Mouse (Mus musculus) cerebellum, postnatal 4 days (tissue): ENCODE measurements around the gene Snrpb.

Experiments
- DNase-seq, 2 experiments: peaks; one replicate each; pipeline ENCODE4 v3.0.0; 2022; ENCODE audit warnings: low spot score in 2 of 2, mixed read lengths in 1 of 2

Snrpb gene

GRCm38 (mm10) chr2:130178706-130179506 lies at the start of gene Snrpb:
Gene Snrpb, minus strand, starts transcription at chr2:130179403.
- DNase-seq = peak; percentile 76 to 90

- DNase-seq = no peak
These were observed 32.4 kb upstream of the Snrpb start for GRCm38 (mm10) chr2:130211581-130211980.

GRCm38 (mm10) chr2:130209636-130210035 lies 30.4 kb upstream of the Snrpb start:
- DNase-seq = no peak

GRCm38 (mm10) chr2:130207996-130208395 lies 28.8 kb upstream of the Snrpb start:
- no peak for DNase-seq

GRCm38 (mm10) chr2:130207376-130207775 lies 28.2 kb upstream of the Snrpb start:
- DNase-seq = no peak

GRCm38 (mm10) chr2:130200961-130201360 lies 21.8 kb upstream of the Snrpb start:
- DNase-seq = no peak

- DNase-seq = no peak
These were observed 15.7 kb upstream of the Snrpb start, which contains the start of gene Tmc2 for GRCm38 (mm10) chr2:130194894-130195293. Gene Tmc2, plus strand, starts transcription at chr2:130195194.

- DNase-seq = no peak
These were observed 9.2 kb upstream of the Snrpb start for GRCm38 (mm10) chr2:130188391-130188790.

- no peak for DNase-seq
These were observed 360 bp upstream of the Snrpb start for GRCm38 (mm10) chr2:130179507-130180019.

GRCm38 (mm10) chr2:130178381-130178705 lies 860 bp downstream of the Snrpb start:
- no peak for DNase-seq

- DNase-seq = no peak
These were observed 2.4 kb downstream of the Snrpb start for GRCm38 (mm10) chr2:130176820-130177219.

GRCm38 (mm10) chr2:130171674-130172073 lies 7.5 kb downstream of the Snrpb start:
- no peak for DNase-seq

GRCm38 (mm10) chr2:130167861-130168260 lies 11.3 kb downstream of the Snrpb start:
- DNase-seq = peak; percentile 42 to 68

- peak; percentile 47 to 71 for DNase-seq
These were observed 12.6 kb downstream of the Snrpb start for GRCm38 (mm10) chr2:130166311-130167214.

GRCm38 (mm10) chr2:130162701-130163100 lies 16.5 kb downstream of the Snrpb start:
- DNase-seq = no peak

GRCm38 (mm10) chr2:130158088-130158437 lies 21.1 kb downstream of the Snrpb start:
- DNase-seq = no peak

GRCm38 (mm10) chr2:130157231-130158087 lies 21.7 kb downstream of the Snrpb start:
- DNase-seq = no peak

GRCm38 (mm10) chr2:130155851-130156250 lies 23.4 kb downstream of the Snrpb start:
- DNase-seq = no peak

GRCm38 (mm10) chr2:130155171-130155570 lies 24.0 kb downstream of the Snrpb start:
- no peak for DNase-seq

GRCm38 (mm10) chr2:130146089-130146668 lies 33.0 kb downstream of the Snrpb start:
- no peak for DNase-seq

GRCm38 (mm10) chr2:130144703-130145324 lies 34.4 kb downstream of the Snrpb start:
- no peak for DNase-seq
